Mouse (Mus musculus): ENCODE results near the gene Ndufb11. TPM values are rescaled to one million over a fixed set of nuclear protein-coding genes. Genes with fewer than 3 reads are reported as not detected.

The Ndufb11 gene
- polyA plus RNA-seq, 1 experiment from 2014 or later: 201 TPM

DNA sequence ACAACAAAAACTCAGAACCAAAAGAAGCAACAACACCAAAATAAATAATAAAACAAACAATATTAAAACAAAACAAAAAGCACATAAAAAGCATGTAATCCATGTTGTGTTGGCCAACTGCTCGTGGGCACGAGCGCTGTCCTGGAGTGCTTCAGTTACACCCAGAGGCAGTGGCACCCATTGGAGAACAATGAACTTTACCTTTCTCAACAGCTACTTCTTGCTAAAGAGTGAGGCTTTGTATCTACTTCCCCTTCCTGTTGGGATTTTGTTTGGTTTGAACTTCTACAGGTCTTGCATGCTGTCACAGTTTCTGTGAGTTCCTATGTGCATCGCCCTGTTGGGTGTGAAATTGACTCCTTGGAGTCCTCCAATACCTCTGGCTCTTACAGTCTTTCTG is 8.9 kb downstream of the Ndufb11 start:
- H3K9me3 ChIP-seq (replicated peaks): no peaks in the 10 kb centered on the region
- no peaks in the 10 kb centered on the region for H3K4me1 ChIP-seq
- H3K27ac ChIP-seq: no peak overlapping the region
- 90% methylated on average over 4 of the region's 4 CpGs for WGBS
- H3K4me3 ChIP-seq: no peak overlapping the region
- no peaks in the 10 kb centered on the region for H3K36me3 ChIP-seq
- H3K27me3 ChIP-seq: no peaks in the 10 kb centered on the region
- H3K9ac ChIP-seq: no peak overlapping the region
- no peak overlapping the region for H3K4me2 ChIP-seq (replicated peaks)
- no peak for ATAC-seq (ENCODE audit: low FRiP score)

DNA sequence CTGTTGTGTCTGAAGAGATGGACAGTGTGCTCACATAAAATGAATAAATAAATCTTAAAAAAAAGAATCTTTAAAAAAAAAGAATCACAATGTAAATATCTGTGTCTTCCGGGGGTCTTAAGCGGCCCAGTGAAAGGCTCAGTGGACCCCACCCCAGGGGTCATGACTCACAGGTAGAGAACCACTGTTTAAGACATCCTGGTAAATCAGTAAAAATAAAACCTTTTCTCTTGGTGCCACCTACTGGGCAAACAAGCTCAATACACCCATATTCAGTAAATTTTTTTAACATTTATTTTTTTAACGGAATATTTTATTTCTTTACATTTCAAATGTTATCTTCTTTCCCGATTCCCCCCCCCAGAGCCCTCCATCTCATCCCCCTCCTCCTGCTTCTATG is 29.5 kb downstream of the Ndufb11 start:
- no peak overlapping the region for H3K4me3 ChIP-seq
- H3K27me3 ChIP-seq: no peaks in the 10 kb centered on the region
- H3K27ac ChIP-seq: no peak overlapping the region
- no peak overlapping the region for H3K9ac ChIP-seq
- ATAC-seq (ENCODE audit: low FRiP score): no peak
- 23% methylated on average over 4 of the region's 4 CpGs for WGBS
- no peaks in the 10 kb centered on the region for H3K36me3 ChIP-seq
- no peaks in the 10 kb centered on the region for H3K9me3 ChIP-seq (replicated peaks)
- H3K4me1 ChIP-seq: no peaks in the 10 kb centered on the region
- H3K4me2 ChIP-seq (replicated peaks): no peak overlapping the region

DNA sequence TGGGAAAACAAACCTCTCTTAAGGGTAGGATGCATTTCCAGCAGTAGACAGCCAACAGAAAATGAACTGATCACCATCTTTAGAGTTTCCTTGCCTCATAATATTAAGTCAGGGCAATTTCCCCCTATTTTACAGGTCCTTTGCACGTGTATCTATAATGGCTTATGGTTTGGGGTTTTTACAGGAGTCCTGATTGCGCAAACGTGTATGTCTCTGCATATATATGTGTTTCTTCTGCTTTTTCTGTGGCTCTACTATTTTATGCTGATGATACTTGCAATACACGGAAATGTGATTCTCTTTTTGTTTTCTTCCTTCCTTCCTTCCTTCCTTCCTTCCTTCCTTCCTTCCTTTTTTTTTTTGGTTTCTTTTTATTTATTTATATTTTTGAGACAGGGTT is 43.5 kb downstream of the Ndufb11 start:
- H3K4me3 ChIP-seq: no peak overlapping the region
- no peak overlapping the region for H3K27ac ChIP-seq
- 85% methylated on average over 4 of the region's 4 CpGs for WGBS

DNA sequence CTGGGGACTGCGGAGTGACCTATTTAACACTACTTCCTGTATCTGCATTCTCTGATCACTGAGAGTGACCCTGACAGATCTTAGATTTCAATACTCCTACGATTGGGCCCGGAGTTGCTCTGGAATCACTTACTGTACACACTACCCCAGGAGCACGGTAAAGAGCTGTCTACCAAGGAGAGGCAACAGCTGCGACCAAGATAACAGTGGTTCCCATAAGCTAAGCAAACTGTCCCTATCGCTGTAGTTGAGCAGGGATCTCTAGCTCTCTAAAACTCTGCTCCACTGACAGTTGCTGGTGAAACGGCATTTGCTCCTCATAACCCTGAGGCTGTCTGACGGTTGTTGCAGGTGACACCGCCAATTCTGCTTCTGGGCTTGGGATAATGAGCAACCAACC is 44.7 kb downstream of the Ndufb11 start:
- 84% methylated on average over 9 of the region's 9 CpGs for WGBS
- H3K9ac ChIP-seq: no peak overlapping the region
- no peaks in the 10 kb centered on the region for H3K36me3 ChIP-seq
- H3K9me3 ChIP-seq (replicated peaks): no peaks in the 10 kb centered on the region
- no peak overlapping the region for H3K27ac ChIP-seq
- no peak overlapping the region for H3K4me2 ChIP-seq (replicated peaks)
- no peak for ATAC-seq (ENCODE audit: low FRiP score)
- H3K4me3 ChIP-seq: no peak overlapping the region
- no peaks in the 10 kb centered on the region for H3K4me1 ChIP-seq
- H3K27me3 ChIP-seq: no peaks in the 10 kb centered on the region

More for the DNA sequence above, 43.5 kb downstream of the Ndufb11 start:
- H3K4me1 ChIP-seq: no peaks in the 10 kb centered on the region
- H3K27me3 ChIP-seq: no peaks in the 10 kb centered on the region
- H3K9ac ChIP-seq: no peak overlapping the region
- no peaks in the 10 kb centered on the region for H3K36me3 ChIP-seq
- no peak for ATAC-seq (ENCODE audit: low FRiP score)
- H3K9me3 ChIP-seq (replicated peaks): no peaks in the 10 kb centered on the region
- H3K4me2 ChIP-seq (replicated peaks): no peak overlapping the region

DNA sequence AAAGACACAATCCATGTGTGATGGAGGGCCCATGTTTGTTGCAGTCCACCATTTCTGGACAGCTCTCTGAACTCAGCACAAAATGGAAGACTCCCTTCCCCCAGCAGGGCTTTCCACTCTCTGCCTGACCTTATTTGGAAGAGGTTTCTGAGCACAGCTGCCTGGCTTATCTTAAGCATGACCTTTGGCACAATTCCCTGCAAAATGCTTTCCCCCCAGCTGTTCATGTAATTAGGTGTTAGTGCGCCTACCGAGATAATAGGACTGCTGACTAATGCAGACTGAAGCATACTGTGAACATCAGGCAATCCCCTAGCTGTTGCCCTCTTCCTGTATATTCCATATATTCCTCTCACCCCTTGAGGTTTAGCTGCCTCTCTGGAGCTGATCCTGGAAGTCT is 46.4 kb downstream of the Ndufb11 start:
- no peaks in the 10 kb centered on the region for H3K9me3 ChIP-seq (replicated peaks)
- no peak for ATAC-seq (ENCODE audit: low FRiP score)
- H3K4me1 ChIP-seq: no peaks in the 10 kb centered on the region
- H3K36me3 ChIP-seq: no peaks in the 10 kb centered on the region
- no peak overlapping the region for H3K4me2 ChIP-seq (replicated peaks)
- H3K4me3 ChIP-seq: no peak overlapping the region
- 49% methylated on average over 2 of the region's 2 CpGs for WGBS
- no peak overlapping the region for H3K27ac ChIP-seq
- H3K9ac ChIP-seq: no peak overlapping the region
- no peaks in the 10 kb centered on the region for H3K27me3 ChIP-seq

Other genes with a start within 250 kb of the Ndufb11 start
- gene Jade3, start 191.9 kb downstream of the Ndufb11 start, polyA plus RNA-seq (2016; fragmentation: Nextera tagmentation; extraction: Ambion mirVana): 7.8 and 9.7 TPM in 2 replicates
- gene Rgn, start 67.8 kb downstream of the Ndufb11 start, polyA plus RNA-seq (2016; fragmentation: Nextera tagmentation; extraction: Ambion mirVana): 0.29 TPM in 1 of 2 replicates, not detected in the other
- gene Rbm10, start 116 bp downstream of the Ndufb11 start, polyA plus RNA-seq (2016; fragmentation: Nextera tagmentation; extraction: Ambion mirVana): 74.4 and 74.9 TPM in 2 replicates
- gene Uba1, start 40.7 kb upstream of the Ndufb11 start, polyA plus RNA-seq (2016; fragmentation: Nextera tagmentation; extraction: Ambion mirVana): 369 and 378 TPM in 2 replicates
- 159 and 160 TPM in 2 replicates for gene Cdk16, start 70.3 kb upstream of the Ndufb11 start, polyA plus RNA-seq (2016; fragmentation: Nextera tagmentation; extraction: Ambion mirVana)
- 87.9 and 88.7 TPM in 2 replicates for gene Usp11, start 86.3 kb upstream of the Ndufb11 start, polyA plus RNA-seq (2016; fragmentation: Nextera tagmentation; extraction: Ambion mirVana)
- 154 and 155 TPM in 2 replicates for gene Araf, start 180.2 kb upstream of the Ndufb11 start, polyA plus RNA-seq (2016; fragmentation: Nextera tagmentation; extraction: Ambion mirVana)